Mouse (Mus musculus) layer of hippocampus, adult 2 months (tissue): ENCODE measurements around the gene 4921507P07Rik. TPM values are rescaled to one million over a fixed set of nuclear protein-coding genes. Genes with fewer than 3 reads are reported as not detected.
A peak's percentile ranks its signal among the peaks of the same experiment; 100 is the strongest.

Source experiments
- DNase-seq, 2 experiments: peaks; one replicate each; pipeline ENCODE4 v3.0.0; 2022; ENCODE audit warnings: low spot score in 2 of 2
- H3K27ac ChIP-seq: fragments of 200-600 bp; 2 replicates; pipeline ENCODE4 v1.8.1; 2022
- H3K4me3 ChIP-seq: fragments of 200-600 bp; 2 replicates; pipeline ENCODE4 v1.8.1; 2022; ENCODE audit warnings: mild to moderate bottlenecking
- CTCF ChIP-seq: fragments of 200-600 bp; conservative IDR thresholded peaks from 2 replicates; pipeline ENCODE4 v1.8.1; 2022; ENCODE audit warnings: antibody characterized with exemption, mild to moderate bottlenecking, moderate library complexity
- microRNA-seq, 2 experiments: library from miRNA; unstranded; fragments of <30 nt; microRNA quantifications; one replicate each; pipeline ENCODE4 v1.2.0; 2021
- total RNA-seq, 2 experiments: library from RNA; stranded (reverse); gene quantifications; 2 replicates each; pipeline ENCODE4 v1.2.3; 2021

Gene 4921507P07Rik
- total RNA-seq, 2 experiments from 2014 or later = 0.26 to 0.34 TPM

GRCm38 (mm10) chr6:50545412-50546043 is 50.9 kb downstream of the 4921507P07Rik start:
- DNase-seq = peak in 1 of 2 experiments; percentile 48
- no peak overlapping the region for H3K27ac ChIP-seq
- TF ChIP-seq CTCF = peak; percentile 96
- H3K4me3 ChIP-seq = no peak overlapping the region

- Histone ChIP-seq H3K4me3 (no peak overlapping the region), H3K27ac (no peak overlapping the region)
- DNase-seq = no peak
- no peak for TF ChIP-seq CTCF
Measured at GRCm38 (mm10) chr6:50542535-50542934, 53.9 kb downstream of the 4921507P07Rik start.

- TF ChIP-seq CTCF = no peak
- Histone ChIP-seq H3K27ac (no peak overlapping the region), H3K4me3 (no peak overlapping the region)
- DNase-seq = no peak
Measured at GRCm38 (mm10) chr6:50539641-50540040, 56.8 kb downstream of the 4921507P07Rik start.

GRCm38 (mm10) chr6:50536461-50536892 is 60.0 kb downstream of the 4921507P07Rik start:
- H3K27ac ChIP-seq = no peak overlapping the region
- no peak overlapping the region for H3K4me3 ChIP-seq
- peak; percentile 91 for TF ChIP-seq CTCF
- peak; percentile 53 to 80 for DNase-seq

GRCm38 (mm10) chr6:50535346-50535745 is 61.1 kb downstream of the 4921507P07Rik start:
- TF ChIP-seq CTCF = no peak
- no peak overlapping the region for H3K27ac ChIP-seq
- DNase-seq = no peak
- H3K4me3 ChIP-seq = no peak overlapping the region

GRCm38 (mm10) chr6:50531920-50532319 is 64.5 kb downstream of the 4921507P07Rik start:
- no peak overlapping the region for H3K4me3 ChIP-seq
- H3K27ac ChIP-seq = no peak overlapping the region
- DNase-seq = no peak
- TF ChIP-seq CTCF = no peak

- DNase-seq = no peak
- no peak overlapping the region for H3K27ac ChIP-seq
- no peak for TF ChIP-seq CTCF
- no peak overlapping the region for H3K4me3 ChIP-seq
Measured at GRCm38 (mm10) chr6:50531003-50531402, 65.4 kb downstream of the 4921507P07Rik start.

GRCm38 (mm10) chr6:50529194-50529593 is 67.2 kb downstream of the 4921507P07Rik start:
- no peak overlapping the region for H3K27ac ChIP-seq
- no peak for DNase-seq
- no peak overlapping the region for H3K4me3 ChIP-seq
- TF ChIP-seq CTCF = no peak

- DNase-seq = no peak
- no peak for TF ChIP-seq CTCF
- Histone ChIP-seq H3K27ac (no peak overlapping the region), H3K4me3 (no peak overlapping the region)
Measured at GRCm38 (mm10) chr6:50527416-50527815, 69.0 kb downstream of the 4921507P07Rik start.

- no peak overlapping the region for H3K4me3 ChIP-seq
- peak; percentile 55 to 82 for DNase-seq
- peak; percentile 95 for TF ChIP-seq CTCF
- H3K27ac ChIP-seq = no peak overlapping the region
Measured at GRCm38 (mm10) chr6:50526597-50527024, 69.8 kb downstream of the 4921507P07Rik start.

GRCm38 (mm10) chr6:50525846-50526245 is 70.6 kb downstream of the 4921507P07Rik start:
- no peak overlapping the region for H3K27ac ChIP-seq
- no peak overlapping the region for H3K4me3 ChIP-seq
- DNase-seq = no peak
- no peak for TF ChIP-seq CTCF

GRCm38 (mm10) chr6:50524261-50524896 is 72.1 kb downstream of the 4921507P07Rik start:
- no peak for DNase-seq
- TF ChIP-seq CTCF = no peak
- H3K27ac ChIP-seq = no peak overlapping the region
- H3K4me3 ChIP-seq = no peak overlapping the region

Small RNAs within 50 kb of the gene (microRNA-seq; reads per million reads assigned to microRNA genes)
- 0 reads per million in 2 experiments for gene Mir6371

Other genes with a start within 250 kb of the 4921507P07Rik start
- gene Osbpl3, start 140.4 kb downstream of the 4921507P07Rik start, total RNA-seq = 10 to 100 TPM; 15.7 to 16.1 TPM
- 10 to 100 TPM; 44.7 to 46.1 TPM for gene Cycs, start 30.1 kb downstream of the 4921507P07Rik start, total RNA-seq
- gene Npvf, start 57.8 kb upstream of the 4921507P07Rik start, total RNA-seq = not detected